Mouse (Mus musculus) kidney, postnatal 25 days (tissue): ENCODE results near the gene Il18.
A peak's percentile ranks its signal among the peaks of the same experiment; 100 is the strongest.

Source experiments
- DNase-seq, 2 experiments: peaks; one replicate each; pipeline ENCODE4 v3.0.0; 2021; ENCODE audit warnings: mixed read lengths in 2 of 2

Il18 gene

GRCm38 (mm10) chr9:50553547-50553946, 1.1 kb upstream of the Il18 start:
- DNase-seq: no peak

- DNase-seq: peak; percentile 50 to 66
Measured at GRCm38 (mm10) chr9:50555094-50555446, 443 bp downstream of the Il18 start, which contains the start of gene Bco2. Gene Bco2 (minus strand): TSS chr9:50555181.

- DNase-seq: no peak
Measured at GRCm38 (mm10) chr9:50561145-50561917, 6.7 kb downstream of the Il18 start, which contains the start of gene Tex12. Gene Tex12 (minus strand): TSS chr9:50561325.

GRCm38 (mm10) chr9:50561918-50562360, 7.3 kb downstream of the Il18 start:
- no peak for DNase-seq

GRCm38 (mm10) chr9:50565173-50565572, 10.5 kb downstream of the Il18 start:
- no peak for DNase-seq

- no peak for DNase-seq
Measured at GRCm38 (mm10) chr9:50565940-50566339, 11.3 kb downstream of the Il18 start.

GRCm38 (mm10) chr9:50567372-50567771, 12.7 kb downstream of the Il18 start:
- no peak for DNase-seq

- DNase-seq: no peak
Measured at GRCm38 (mm10) chr9:50567881-50568280, 13.3 kb downstream of the Il18 start.

- DNase-seq: no peak
Measured at GRCm38 (mm10) chr9:50569599-50570525, 15.2 kb downstream of the Il18 start.

- no peak for DNase-seq
Measured at GRCm38 (mm10) chr9:50580370-50580769, 25.7 kb downstream of the Il18 start.

GRCm38 (mm10) chr9:50585145-50585818, 30.7 kb downstream of the Il18 start:
- DNase-seq: peak; percentile 87 to 90

- no peak for DNase-seq
Measured at GRCm38 (mm10) chr9:50586955-50587354, 32.3 kb downstream of the Il18 start.

- DNase-seq: no peak
Measured at GRCm38 (mm10) chr9:50590856-50591518, 36.4 kb downstream of the Il18 start.

- no peak for DNase-seq
Measured at GRCm38 (mm10) chr9:50592955-50593354, 38.3 kb downstream of the Il18 start.

GRCm38 (mm10) chr9:50593544-50593943, 38.9 kb downstream of the Il18 start:
- peak; percentile 46 to 56 for DNase-seq

GRCm38 (mm10) chr9:50594794-50595417, 40.3 kb downstream of the Il18 start:
- DNase-seq: peak; percentile 44 to 58

- DNase-seq: no peak
Measured at GRCm38 (mm10) chr9:50596973-50597372, 42.3 kb downstream of the Il18 start.

- no peak for DNase-seq
Measured at GRCm38 (mm10) chr9:50601536-50601935, 46.9 kb downstream of the Il18 start.

- DNase-seq: peak; percentile 31 to 57
Measured at GRCm38 (mm10) chr9:50602055-50602845, 47.6 kb downstream of the Il18 start.

GRCm38 (mm10) chr9:50603189-50603997, 48.8 kb downstream of the Il18 start, which contains the start of the genes Sdhd and Timm8b:
Gene Sdhd (minus strand): TSS chr9:50603812.
Gene Timm8b (plus strand): TSS chr9:50603910.
- DNase-seq: peak; percentile 96 to 97
